Mouse (Mus musculus): ENCODE measurements around the gene Tango6.

DNA sequence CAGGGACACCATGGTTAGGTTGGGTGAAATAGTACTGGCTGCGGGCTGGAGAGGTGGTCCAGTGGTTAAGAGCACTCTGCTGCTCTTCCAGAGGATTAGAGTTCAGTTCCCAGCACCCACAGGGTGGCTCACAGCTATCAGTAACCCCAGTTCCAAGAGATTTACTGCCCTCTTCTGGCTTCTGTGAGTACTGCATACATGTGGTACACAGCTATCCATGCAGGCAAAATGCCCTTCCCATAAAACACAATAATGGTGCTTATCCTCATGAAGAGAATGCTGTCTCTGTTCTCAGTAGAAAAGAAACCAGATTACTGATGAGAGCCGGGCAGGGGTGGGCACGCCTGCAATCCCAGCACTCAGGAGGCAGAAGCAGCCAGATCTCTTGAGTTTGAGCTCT lies 123.0 kb downstream of the Tango6 start:
- TF ChIP-seq REST (IDR thresholded peaks at IDR 0.05; ENCODE audit: insufficient read depth, insufficient read length) (no peak), POLR2A (IDR thresholded peaks at IDR 0.05; ENCODE audit: insufficient read length, low read depth) (no peak), E2F4 (IDR thresholded peaks at IDR 0.05; ENCODE audit: insufficient read depth) (no peak), MAX (IDR thresholded peaks at IDR 0.05; ENCODE audit: low read depth) (no peak), MYOD1 (IDR thresholded peaks at IDR 0.05; ENCODE audit: control insufficient read depth in 1 of 3, insufficient read length in 2 of 3, low read depth in 2 of 3) (no peak), USF1 (IDR thresholded peaks at IDR 0.05; ENCODE audit: low read depth) (no peak), CEBPB (IDR thresholded peaks at IDR 0.05; ENCODE audit: insufficient read depth, poor library complexity, severe bottlenecking) (no peak), POLR2AphosphoS2 (IDR thresholded peaks at IDR 0.05; ENCODE audit: insufficient read length, low read depth) (no peak), TCF12 (IDR thresholded peaks at IDR 0.05; ENCODE audit: insufficient read depth, poor library complexity, severe bottlenecking) (no peak), TCF3 (IDR thresholded peaks at IDR 0.05; ENCODE audit: insufficient read length, low read depth) (no peak), MYOG (IDR thresholded peaks at IDR 0.05; ENCODE audit: control insufficient read depth in 1 of 3, insufficient read depth in 1 of 3, insufficient read length in 2 of 3, low read depth in 2 of 3) (no peak)
